Mouse (Mus musculus) retina, adult 2 months (tissue): ENCODE measurements around the gene Zcchc8.

Experiments used
- DNase-seq: peaks from one replicate; pipeline ENCODE4 v3.0.0-alpha.2; 2012; ENCODE audit warnings: low read depth, low spot score

Zcchc8 gene

GRCm38 (mm10) chr5:123683377-123684220, 37.3 kb downstream of the Zcchc8 start:
- no peak for DNase-seq

GRCm38 (mm10) chr5:123683043-123683376, 37.9 kb downstream of the Zcchc8 start:
- DNase-seq, result no peak

GRCm38 (mm10) chr5:123682372-123682771, 38.5 kb downstream of the Zcchc8 start:
- DNase-seq, result no peak

GRCm38 (mm10) chr5:123679546-123680263, 41.2 kb downstream of the Zcchc8 start:
- no peak for DNase-seq

- DNase-seq, result no peak
These were observed 41.8 kb downstream of the Zcchc8 start for GRCm38 (mm10) chr5:123679106-123679505.

GRCm38 (mm10) chr5:123675717-123676116, 45.2 kb downstream of the Zcchc8 start:
- no peak for DNase-seq

- no peak for DNase-seq
These were observed 45.7 kb downstream of the Zcchc8 start for GRCm38 (mm10) chr5:123675221-123675620.

DNA sequence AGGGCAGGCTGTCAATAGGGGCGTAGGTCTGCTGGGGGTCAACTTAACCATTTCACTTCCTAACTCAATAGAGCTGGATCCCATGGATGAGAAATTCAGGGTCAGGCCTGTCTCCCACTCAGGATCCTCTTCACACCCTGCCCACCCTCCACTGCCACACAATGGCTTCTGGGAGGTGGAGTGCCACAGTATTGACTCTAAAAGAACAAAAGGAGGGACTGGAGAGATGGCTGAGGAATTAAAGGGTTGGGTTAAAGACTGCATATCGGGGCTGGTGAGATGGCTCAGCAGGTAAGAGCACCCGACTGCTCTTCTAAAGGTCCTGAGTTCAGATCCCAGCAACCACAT, 49.5 kb downstream of the Zcchc8 start:
- DNase-seq, result no peak

DNA sequence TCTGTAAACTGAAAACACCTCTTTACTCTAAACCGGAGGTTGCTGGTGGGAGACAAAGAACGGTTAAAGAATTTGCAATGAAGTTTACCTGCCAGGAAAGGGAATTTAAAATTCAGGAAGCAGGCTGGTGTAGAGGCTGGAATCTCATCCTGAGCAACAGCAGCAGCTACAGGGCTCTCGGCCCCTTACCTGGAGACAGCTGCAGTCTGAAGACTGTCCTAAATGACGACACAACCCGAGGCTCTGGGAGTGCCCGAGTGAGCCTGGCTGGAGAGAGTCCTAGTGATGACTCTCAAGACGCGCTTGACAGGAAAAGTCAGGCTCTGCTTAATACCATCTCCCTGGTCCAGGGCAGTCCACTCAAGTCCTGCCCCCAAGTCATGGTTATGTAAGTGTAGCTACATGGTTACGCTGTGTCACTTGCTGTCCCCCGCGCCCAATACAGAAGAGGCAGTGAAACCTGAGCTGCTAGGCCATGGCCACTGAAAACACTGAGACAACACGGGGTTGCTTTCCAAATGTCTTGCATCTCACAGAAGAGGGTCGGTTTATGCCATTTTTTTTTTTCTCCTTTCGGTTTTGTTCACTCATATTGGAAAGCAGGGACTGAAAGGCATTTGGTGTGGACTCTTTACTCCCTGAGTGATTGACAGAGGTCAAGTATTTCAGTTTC, 50.0 kb downstream of the Zcchc8 start:
- DNase-seq, result no peak

DNA sequence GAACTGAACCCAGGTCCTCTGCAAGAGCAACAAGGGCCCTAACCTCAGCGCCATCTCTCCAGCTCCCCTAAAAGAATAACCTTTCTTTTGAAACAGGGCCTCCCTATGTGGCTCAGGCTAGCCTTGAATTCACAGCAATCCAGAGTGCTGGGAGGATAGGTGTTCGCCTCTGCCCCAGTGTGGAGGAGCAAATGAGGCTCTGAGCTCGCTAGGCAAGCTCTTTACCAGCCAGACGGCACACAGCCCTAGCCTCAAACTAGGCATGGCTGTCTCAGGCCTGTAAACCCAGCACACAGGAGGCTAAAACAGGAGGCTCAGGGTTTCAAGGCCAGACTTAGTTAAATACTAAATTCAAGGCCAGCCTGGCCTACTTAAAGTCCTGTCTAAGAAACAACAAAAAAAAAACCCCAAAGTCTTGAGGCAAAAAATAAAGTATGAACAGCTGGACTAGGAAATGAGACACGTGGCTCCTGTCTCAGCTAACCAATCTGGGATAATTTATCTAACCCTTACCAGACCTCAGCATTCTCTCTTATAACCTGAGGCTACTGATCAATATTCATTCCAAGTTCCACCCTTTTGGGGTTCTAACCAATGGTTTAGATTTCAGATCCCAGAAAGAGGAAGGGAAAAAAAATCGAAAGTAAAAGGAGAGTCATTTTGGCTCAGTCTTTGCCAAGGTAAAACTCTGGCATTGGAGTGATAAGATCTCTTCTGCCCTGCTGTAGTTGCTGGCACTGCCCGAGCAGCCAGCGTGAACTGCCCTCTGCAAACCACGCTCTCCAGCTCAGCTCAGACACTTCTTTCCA, 50.7 kb downstream of the Zcchc8 start:
- DNase-seq, result no peak

- no peak for DNase-seq
These were observed 53.0 kb downstream of the Zcchc8 start for GRCm38 (mm10) chr5:123667915-123668314.

DNA sequence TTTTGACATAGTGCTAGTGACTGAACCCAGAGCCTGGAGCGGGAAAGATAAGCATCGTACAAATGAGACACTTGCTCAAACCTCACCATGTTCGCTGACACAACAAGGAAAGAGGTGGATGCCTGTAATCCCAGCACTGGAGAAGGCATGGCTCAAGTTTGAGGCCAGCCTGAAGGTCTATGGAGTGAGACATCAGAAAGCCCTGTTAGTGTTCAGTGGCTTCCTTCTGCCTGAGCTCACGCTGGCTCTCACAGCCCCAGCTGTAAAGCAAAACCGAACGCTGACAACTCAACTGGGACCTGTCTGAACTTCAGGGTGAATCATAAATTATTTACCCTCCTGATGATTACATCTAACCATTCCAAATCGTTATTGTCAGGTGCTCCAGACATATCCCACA, 54.9 kb downstream of the Zcchc8 start:
- DNase-seq, result no peak

- no peak for DNase-seq
These were observed 56.6 kb downstream of the Zcchc8 start for GRCm38 (mm10) chr5:123664329-123664728.

DNA sequence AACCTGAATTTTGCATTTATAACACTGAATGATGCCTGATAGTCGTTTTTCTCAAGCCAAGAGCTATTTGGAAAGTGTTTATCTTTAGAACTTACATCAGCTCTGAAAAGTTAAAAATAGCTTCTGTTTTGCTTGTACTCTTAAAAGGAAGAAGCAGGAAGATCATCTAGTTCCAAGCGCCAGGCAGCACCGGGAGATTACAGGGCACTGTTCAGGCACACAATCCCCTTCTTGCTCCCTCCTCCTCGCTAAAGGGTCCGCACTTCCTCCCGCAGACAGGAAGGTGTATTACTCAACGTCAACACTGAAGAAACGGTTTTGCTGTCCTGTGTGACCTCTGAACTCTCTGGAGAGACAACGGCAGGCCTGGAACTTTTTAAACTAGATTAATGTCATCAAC, 58.8 kb downstream of the Zcchc8 start:
- no peak for DNase-seq

GRCm38 (mm10) chr5:123661602-123662001, 59.3 kb downstream of the Zcchc8 start:
- DNase-seq, result no peak

DNA sequence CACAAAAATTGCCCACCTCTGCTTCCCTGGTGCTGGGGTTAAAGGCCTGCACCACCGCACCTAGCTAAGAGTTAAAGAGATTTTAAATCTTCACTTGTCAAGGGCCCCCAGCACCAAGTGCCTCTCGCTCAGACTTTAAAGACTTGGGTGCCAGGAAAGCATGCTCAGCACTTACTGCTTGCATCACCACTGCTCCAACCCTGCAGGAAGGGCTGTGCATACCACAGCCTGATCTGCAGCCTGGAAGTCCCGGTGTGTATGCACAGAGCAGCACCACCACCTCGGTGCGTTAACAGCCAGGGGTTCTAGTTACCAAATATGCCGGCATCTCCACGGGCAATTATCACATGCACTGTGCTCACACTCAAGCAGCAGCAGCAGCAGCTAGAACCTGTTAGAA, 63.2 kb downstream of the Zcchc8 start:
- DNase-seq, result no peak

GRCm38 (mm10) chr5:123654937-123655336, 66.0 kb downstream of the Zcchc8 start:
- no peak for DNase-seq

- no peak for DNase-seq
These were observed 67.6 kb downstream of the Zcchc8 start for GRCm38 (mm10) chr5:123653287-123653801.

GRCm38 (mm10) chr5:123650825-123651224, 70.1 kb downstream of the Zcchc8 start:
- DNase-seq, result no peak
